Mouse (Mus musculus): ENCODE data around the gene Foxq1. TPM values are rescaled to one million over a fixed set of nuclear protein-coding genes. Genes with fewer than 3 reads are reported as not detected.
A peak's percentile ranks its signal among the peaks of the same experiment; 100 is the strongest.

Foxq1 gene
- total RNA-seq, 1 experiment: 1.6 TPM

DNA sequence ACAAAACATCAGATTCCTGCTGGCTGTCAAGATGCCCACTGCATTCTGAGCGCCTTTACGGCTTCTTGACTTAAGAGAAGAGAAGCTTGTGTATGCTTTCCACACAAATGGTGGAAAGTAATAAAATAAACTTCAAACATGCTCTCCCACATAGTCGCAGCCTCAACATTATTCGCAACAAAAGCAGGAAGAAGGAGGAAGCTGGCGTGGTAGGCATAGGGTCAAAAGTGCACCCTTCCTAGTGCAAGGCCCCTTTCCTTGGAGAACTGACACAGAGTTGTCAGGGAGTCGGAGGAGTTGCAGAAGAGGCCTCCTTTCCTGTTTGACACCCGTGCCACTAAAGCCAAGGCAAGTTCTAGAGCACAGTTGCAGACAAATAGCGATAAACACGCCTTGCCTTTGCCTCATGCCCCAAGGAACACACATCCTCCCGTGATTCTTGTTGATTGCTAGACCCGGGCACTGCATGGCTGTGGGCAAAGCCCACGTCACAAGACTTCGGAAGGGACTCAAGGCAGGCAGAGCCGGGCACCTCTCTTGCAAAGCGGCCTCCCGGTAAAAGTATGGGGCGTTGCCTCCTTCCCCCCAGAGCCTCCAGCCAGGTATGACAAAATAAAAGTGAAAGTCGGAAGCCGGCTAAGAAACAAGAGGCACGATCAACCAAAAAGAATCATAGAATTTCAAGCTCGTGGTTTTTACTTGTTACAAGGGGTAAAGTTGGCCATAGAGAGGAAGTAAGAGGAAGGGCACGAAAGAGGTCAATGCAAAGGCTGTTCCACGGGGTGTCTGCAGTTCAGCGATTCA, 1.2 kb downstream of the Foxq1 start:
- in situ Hi-C loops (cut with MboI; ENCODE audit: low sequenced_read_pairs in 2 of 2, unreplicated experiment in 2 of 2): no loop called here
- Histone ChIP-seq H3K4me1 (ENCODE audit: control insufficient read depth in 2 of 2, insufficient read depth in 2 of 2, low read length in 2 of 2, poor library complexity in 1 of 2) (peaks cover 0 to 4% of the 10 kb centered on the region in 2 experiments; a peak in 1 of 4 replicates), H3K9me3 (ENCODE audit: control insufficient read depth, insufficient read depth, low read depth, low read length) (no peaks in the 10 kb centered on the region), H3K4me3 (ENCODE audit: insufficient read depth in 1 of 2, low read depth in 1 of 2, low read length in 2 of 2, poor library complexity in 1 of 2, severe bottlenecking in 1 of 2) (peak overlapping the region; percentile 70 to 74; a peak in 3 of 4 replicates), H3K27ac (ENCODE audit: insufficient read depth, low read depth, low read length, poor library complexity, severe bottlenecking) (no peak overlapping the region), H3K36me3 (ENCODE audit: control insufficient read depth, insufficient read depth, low read length, poor library complexity, severe bottlenecking) (no peaks in the 10 kb centered on the region), H3K9ac (ENCODE audit: insufficient read depth, low read depth, low read length, poor library complexity, severe bottlenecking) (no peak overlapping the region)
- TF ChIP-seq ZC3H11A (IDR thresholded peaks at IDR 0.05; ENCODE audit: borderline replicate concordance, low read depth, low read length) (no peak), CHD2 (IDR thresholded peaks at IDR 0.05; ENCODE audit: low read depth, low read length) (no peak), MAFK (IDR thresholded peaks at IDR 0.05; ENCODE audit: insufficient read depth, low read depth, low read length) (no peak), ZNF384 (IDR thresholded peaks at IDR 0.05; ENCODE audit: low read depth, low read length) (no peak), HCFC1 (IDR thresholded peaks at IDR 0.05; ENCODE audit: borderline replicate concordance, insufficient read depth, low read length) (no peak)
- no peak for DNase-seq (ENCODE audit: low read depth, low spot score)

- DNase-seq (ENCODE audit: low read depth, low spot score): peak; percentile 40
- H3K4me1 ChIP-seq (ENCODE audit: control insufficient read depth in 2 of 2, insufficient read depth in 2 of 2, low read length in 2 of 2, poor library complexity in 1 of 2): peaks cover 0 to 4% of the 10 kb centered on the region in 2 experiments; a peak in 1 of 4 replicates
- 0 out of 2 replicates have a peak overlapping the region, but pooled peaks have one; percentile 1 for H3K9ac ChIP-seq (ENCODE audit: insufficient read depth, low read depth, low read length, poor library complexity, severe bottlenecking)
- no peaks in the 10 kb centered on the region for H3K36me3 ChIP-seq (ENCODE audit: control insufficient read depth, insufficient read depth, low read length, poor library complexity, severe bottlenecking)
- H3K27ac ChIP-seq (ENCODE audit: insufficient read depth, low read depth, low read length, poor library complexity, severe bottlenecking): no peak overlapping the region
- TF ChIP-seq HCFC1 (IDR thresholded peaks at IDR 0.05; ENCODE audit: borderline replicate concordance, insufficient read depth, low read length) (no peak), MAFK (IDR thresholded peaks at IDR 0.05; ENCODE audit: insufficient read depth, low read depth, low read length) (no peak), ZC3H11A (IDR thresholded peaks at IDR 0.05; ENCODE audit: borderline replicate concordance, low read depth, low read length) (no peak), ZNF384 (IDR thresholded peaks at IDR 0.05; ENCODE audit: low read depth, low read length) (no peak), CHD2 (IDR thresholded peaks at IDR 0.05; ENCODE audit: low read depth, low read length) (no peak)
- peak overlapping the region; percentile 70 to 74 for H3K4me3 ChIP-seq (ENCODE audit: insufficient read depth in 1 of 2, low read depth in 1 of 2, low read length in 2 of 2, poor library complexity in 1 of 2, severe bottlenecking in 1 of 2)
- no peaks in the 10 kb centered on the region for H3K9me3 ChIP-seq (ENCODE audit: control insufficient read depth, insufficient read depth, low read depth, low read length)
- in situ Hi-C loops (cut with MboI; ENCODE audit: low sequenced_read_pairs in 2 of 2, unreplicated experiment in 2 of 2): no loop called here
These were observed 2.0 kb downstream of the Foxq1 start for GRCm38 (mm10) chr13:31557768-31558520.

- in situ Hi-C loops (cut with MboI; ENCODE audit: low sequenced_read_pairs in 2 of 2, unreplicated experiment in 2 of 2): no loop called here
- Histone ChIP-seq H3K9me3 (ENCODE audit: control insufficient read depth, insufficient read depth, low read depth, low read length) (no peaks in the 10 kb centered on the region), H3K4me3 (ENCODE audit: insufficient read depth in 1 of 2, low read depth in 1 of 2, low read length in 2 of 2, poor library complexity in 1 of 2, severe bottlenecking in 1 of 2) (peak within 1 kb of the TSS; percentile 70 to 74), H3K9ac (ENCODE audit: insufficient read depth, low read depth, low read length, poor library complexity, severe bottlenecking) (peak within 1 kb of the TSS; percentile 49), H3K27ac (ENCODE audit: insufficient read depth, low read depth, low read length, poor library complexity, severe bottlenecking) (no peak within 1 kb of the TSS), H3K4me1 (ENCODE audit: control insufficient read depth in 2 of 2, insufficient read depth in 2 of 2, low read length in 2 of 2, poor library complexity in 1 of 2) (peaks cover 0 to 4% of the 10 kb centered on the region in 2 experiments; a peak in 1 of 4 replicates), H3K36me3 (ENCODE audit: control insufficient read depth, insufficient read depth, low read length, poor library complexity, severe bottlenecking) (no peaks in the 10 kb centered on the region)
- TF ChIP-seq HCFC1 (IDR thresholded peaks at IDR 0.05; ENCODE audit: borderline replicate concordance, insufficient read depth, low read length): no peak
- no peak for TF ChIP-seq ZNF384 (IDR thresholded peaks at IDR 0.05; ENCODE audit: low read depth, low read length)
- no peak for TF ChIP-seq CHD2 (IDR thresholded peaks at IDR 0.05; ENCODE audit: low read depth, low read length)
- TF ChIP-seq MAFK (IDR thresholded peaks at IDR 0.05; ENCODE audit: insufficient read depth, low read depth, low read length): no peak
- DNase-seq (ENCODE audit: low read depth, low spot score): no peak
These were observed 2.8 kb downstream of the Foxq1 start, which contains the start of gene A530084C06Rik for GRCm38 (mm10) chr13:31558521-31559418. Gene A530084C06Rik, minus strand, starts transcription at chr13:31559333.

Measured in ES-E14 (cell line).